Mouse (Mus musculus) hindbrain, postnatal 0 days (tissue): Measurements from ENCODE around the gene Cenpw. TPM values are rescaled to one million over a fixed set of nuclear protein-coding genes. Genes with fewer than 3 reads are reported as not detected.

Experiments used
- ATAC-seq: fragments of 200-750 bp; cut with Nextera tagmentation; 2 replicates; pipeline ENCODE4 v1.8.0; 2017; ENCODE audit warnings: mild to moderate bottlenecking, moderate TSS enrichment, moderate library complexity
- DNase-seq: peaks from one replicate; pipeline ENCODE4 v3.0.0-alpha.2; 2015; ENCODE audit warnings: low spot score
- H3K27ac ChIP-seq: fragments of 300-500 bp; sonication (generic); 2 replicates; pipeline ENCODE4 v1.5.1; 2014; ENCODE audit warnings: mild to moderate bottlenecking
- H3K27me3 ChIP-seq: fragments of 300-500 bp; sonication (generic); 2 replicates; pipeline ENCODE4 v1.6.1; 2014; ENCODE audit warnings: low read length, mixed read lengths; ENCODE audit not compliant: insufficient read depth
- H3K36me3 ChIP-seq: fragments of 300-500 bp; sonication (generic); 2 replicates; pipeline ENCODE4 v1.6.1; 2014; ENCODE audit warnings: low read length, mixed read lengths; ENCODE audit not compliant: insufficient read depth
- H3K4me1 ChIP-seq: fragments of 300-500 bp; sonication (generic); 2 replicates; pipeline ENCODE4 v1.6.1; 2014; ENCODE audit warnings: antibody characterized with exemption, low read length, mixed read lengths; ENCODE audit not compliant: insufficient read depth
- H3K4me2 ChIP-seq: fragments of 300-500 bp; sonication (generic); 2 replicates; pipeline ENCODE4 v1.6.1; 2014; ENCODE audit warnings: low read depth, mild to moderate bottlenecking, low read length, moderate library complexity, mixed read lengths
- H3K4me3 ChIP-seq: fragments of 300-500 bp; sonication (generic); 2 replicates; pipeline ENCODE4 v1.5.1; 2014; ENCODE audit warnings: low read length
- H3K9ac ChIP-seq: fragments of 300-500 bp; sonication (generic); replicated peaks from 2 replicates; pipeline ENCODE4 v1.6.1; 2014; ENCODE audit warnings: mild to moderate bottlenecking, low read length, moderate library complexity, mixed read lengths
- H3K9me3 ChIP-seq: fragments of 300-500 bp; sonication (generic); 2 replicates; pipeline ENCODE4 v1.6.1; 2016; ENCODE audit warnings: low read length, mixed read lengths
- CTCF ChIP-seq: IDR thresholded peaks from 2 replicates; pipeline ENCODE4 v1.5.1; 2016; ENCODE audit warnings: antibody characterized with exemption, control low read depth, low read depth
- WGBS: fragments of 180-500 bp; shearing (Covaris S2); extraction: QIAGEN DNeasy Blood & Tissue Kit; methylation state at CpG from one replicate; pipeline ENCODE4 v1.1.7; 2014; 5-methylcytosine and 5-hydroxymethylcytosine counted together
- polyA plus RNA-seq: library from polyadenylated mRNA; unstranded; fragments of >200 nt; fragmentation: Nextera tagmentation; extraction: Ambion mirVana; gene quantifications from 2 replicates; pipeline ENCODE4 v1.2.1, GENCODE M21; 2015
- total RNA-seq: library from RNA; depleted of rRNA; stranded (reverse); fragments of >200 nt; gene quantifications from 2 replicates; pipeline ENCODE4 v1.2.3, GENCODE M21; 2014; rRNA removed

Gene Cenpw
- total RNA-seq (4.3 and 9.7 TPM in 2 replicates), polyA plus RNA-seq (21.3 and 22.4 TPM in 2 replicates)

GRCm38 (mm10) chr10:30199916-30200826, at the start of gene Cenpw:
Gene Cenpw, minus strand, starts transcription at chr10:30200560.
- TF ChIP-seq CTCF, result peak; percentile 41
- H3K4me3 ChIP-seq, result peak within 1 kb of the TSS; percentile 85
- no peaks in the 10 kb centered on the region for H3K4me1 ChIP-seq
- 1% methylated on average over 53 of the region's 55 CpGs for WGBS
- H3K9ac ChIP-seq, result peak within 1 kb of the TSS; percentile 65
- ATAC-seq (peak; percentile 100), DNase-seq (peak; percentile 95)
- no peaks in the 10 kb centered on the region for H3K36me3 ChIP-seq
- no peaks in the 10 kb centered on the region for H3K27me3 ChIP-seq
- no peaks in the 10 kb centered on the region for H3K9me3 ChIP-seq
- peak within 1 kb of the TSS; percentile 94 for H3K4me2 ChIP-seq
- no peak within 1 kb of the TSS for H3K27ac ChIP-seq

DNA sequence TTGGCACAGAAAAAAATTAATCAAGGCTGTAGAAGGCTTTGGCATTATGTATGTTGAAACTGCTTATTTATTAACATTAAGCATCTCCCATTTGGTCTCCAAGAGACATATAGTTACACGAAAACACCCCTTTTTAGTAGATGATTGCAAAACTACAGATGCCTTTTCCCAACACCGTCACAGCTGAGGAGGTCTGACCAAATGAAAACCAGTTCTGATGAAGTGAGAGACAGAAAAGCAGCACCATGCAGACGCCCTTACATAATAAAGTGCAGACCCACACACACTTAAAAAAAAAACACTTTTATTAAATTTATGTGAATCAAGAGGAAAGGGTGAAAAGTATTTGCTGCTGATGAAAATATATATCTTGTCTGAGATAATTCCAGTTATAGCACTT, 49.3 kb upstream of the Cenpw start:
- ATAC-seq (no peak), DNase-seq (no peak)
- Histone ChIP-seq H3K4me3 (no peak overlapping the region), H3K9me3 (no peaks in the 10 kb centered on the region), H3K27me3 (no peaks in the 10 kb centered on the region), H3K9ac (no peak overlapping the region), H3K4me2 (no peak overlapping the region), H3K27ac (no peak overlapping the region), H3K4me1 (no peaks in the 10 kb centered on the region), H3K36me3 (no peaks in the 10 kb centered on the region)
- TF ChIP-seq CTCF, result no peak
- WGBS, result 72% methylated on average over 3 of the region's 3 CpGs

- Histone ChIP-seq H3K27me3 (no peaks in the 10 kb centered on the region), H3K27ac (no peak overlapping the region), H3K4me1 (no peaks in the 10 kb centered on the region), H3K4me3 (peak overlapping the region; percentile 85), H3K9ac (peak overlapping the region; percentile 65; the same call in 1 of the 2 replicates), H3K36me3 (no peaks in the 10 kb centered on the region), H3K9me3 (no peaks in the 10 kb centered on the region), H3K4me2 (peak overlapping the region; percentile 94)
- 62% methylated on average over 5 of the region's 5 CpGs for WGBS
- no peak for TF ChIP-seq CTCF
- no peak for ATAC-seq
- DNase-seq, result no peak
Observed at GRCm38 (mm10) chr10:30199501-30199900, 859 bp downstream of the Cenpw start.

- H3K4me2 ChIP-seq, result no peak overlapping the region
- no peaks in the 10 kb centered on the region for H3K36me3 ChIP-seq
- no peaks in the 10 kb centered on the region for H3K27me3 ChIP-seq
- H3K4me3 ChIP-seq, result no peak overlapping the region
- no peak overlapping the region for H3K27ac ChIP-seq
- no peaks in the 10 kb centered on the region for H3K4me1 ChIP-seq
- WGBS, result 82% methylated on average over 4 of the region's 4 CpGs
- no peak for DNase-seq
- no peak for TF ChIP-seq CTCF
- no peak for ATAC-seq
- H3K9ac ChIP-seq, result no peak overlapping the region
- no peaks in the 10 kb centered on the region for H3K9me3 ChIP-seq
Observed at GRCm38 (mm10) chr10:30167700-30168099, 32.7 kb downstream of the Cenpw start.
